Mouse (Mus musculus) brain, adult 10 weeks (tissue): ENCODE results near the gene Olfr545. TPM values are rescaled to one million over a fixed set of nuclear protein-coding genes. Genes with fewer than 3 reads are reported as not detected.

Source experiments
- polyA plus RNA-seq: library from polyadenylated mRNA; stranded (reverse); fragments of 350-450 nt; fragmentation: Illumina TruSeq; extraction: RNeasy Lipid Tissue Mini Kit (QIAGEN cat#74804); gene quantifications from one replicate; pipeline ENCODE4 v1.2.3, GENCODE M21; 2015; ENCODE audit warnings: low read depth, low replicate concordance

Gene Olfr545
- polyA plus RNA-seq, result not detected

DNA sequence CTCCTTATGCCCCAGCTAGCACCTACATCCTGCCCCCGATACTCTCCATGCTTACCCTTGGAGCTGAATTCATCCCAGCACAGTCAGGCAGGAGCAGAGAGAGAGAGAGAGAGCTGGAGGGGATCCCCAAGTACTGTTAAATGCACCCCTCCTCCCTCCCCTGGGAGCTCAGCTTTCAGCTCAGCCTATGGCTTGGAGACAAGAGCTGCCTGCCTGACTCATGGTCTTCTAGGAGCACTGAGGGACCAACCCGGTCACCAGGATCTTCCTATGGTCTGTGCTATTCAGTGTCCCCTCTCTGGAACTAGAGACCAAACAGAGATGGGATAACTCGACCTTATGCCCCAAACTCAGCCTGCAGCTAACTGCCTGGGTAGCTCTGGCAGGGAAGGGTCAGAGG, at the start of gene Olfr545:
Gene Olfr545 (minus strand): TSS at position 101 of the 400 bp plus-strand sequence.

DNA sequence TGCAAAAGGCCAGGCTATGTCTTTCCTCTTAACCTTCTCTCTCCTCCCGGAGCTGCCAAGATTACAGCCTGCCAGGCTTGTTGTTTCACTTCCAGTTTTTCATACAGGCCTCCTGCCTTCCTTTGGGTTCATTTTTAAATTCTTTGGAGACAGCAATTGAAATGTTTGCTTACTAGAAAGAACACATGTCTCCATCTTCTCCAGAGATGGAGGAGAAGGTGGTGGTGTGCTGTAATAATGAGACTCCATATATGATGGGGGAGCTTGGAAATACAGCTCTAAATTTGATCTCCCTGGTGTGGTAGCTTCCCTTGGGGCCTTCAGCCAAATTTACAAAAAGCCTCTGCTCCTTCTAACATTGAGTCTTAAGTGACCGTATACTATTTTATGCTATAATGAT, 41.2 kb upstream of the Olfr545 start, which contains the start of gene Olfr548-ps1:
Gene Olfr548-ps1 (plus strand): TSS at position 301 of the 400 bp plus-strand sequence.

DNA sequence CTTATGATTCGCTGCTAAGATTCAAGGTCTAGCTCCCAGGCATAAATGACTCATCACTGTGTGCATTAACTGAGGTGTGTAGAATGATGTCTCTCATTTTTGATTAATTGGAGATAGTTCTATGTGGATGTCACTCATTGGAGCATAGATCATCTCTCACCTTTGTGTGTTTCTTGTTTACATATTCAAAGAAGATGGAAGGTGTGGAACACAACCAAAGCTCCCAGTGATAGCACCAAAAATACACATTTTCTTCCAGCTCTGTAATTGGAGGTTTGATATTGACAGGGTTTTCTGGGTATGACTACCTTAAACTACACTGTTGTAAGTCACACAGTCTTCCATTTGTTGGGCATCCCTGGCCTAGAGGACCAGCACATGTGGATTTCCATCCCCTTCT, 35.1 kb upstream of the Olfr545 start, which contains the start of gene Olfr547:
Gene Olfr547 (plus strand): TSS at position 301 of the 400 bp plus-strand sequence.

DNA sequence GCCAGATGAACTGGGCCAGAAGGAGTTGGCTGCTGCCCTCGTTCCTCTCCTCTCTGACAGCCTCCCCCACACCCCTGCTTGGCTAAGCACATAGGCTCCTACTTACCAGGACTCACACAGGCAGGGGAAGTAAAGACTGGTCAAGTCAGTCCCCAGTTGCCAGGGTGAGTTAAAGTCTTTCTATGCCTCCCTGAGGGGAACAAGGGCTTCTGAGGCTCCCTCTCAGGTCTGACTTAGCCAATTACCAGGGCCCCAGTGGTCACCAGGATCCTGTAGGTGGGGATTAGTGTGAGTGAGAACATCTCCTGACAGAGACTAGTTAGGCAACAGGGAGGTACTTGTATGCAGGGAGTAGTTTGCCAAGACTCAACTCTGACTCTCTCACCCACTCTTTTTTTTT, 11.2 kb downstream of the Olfr545 start, which contains the start of gene Olfr544:
Gene Olfr544 (minus strand): TSS at position 153 of the 400 bp plus-strand sequence.

DNA sequence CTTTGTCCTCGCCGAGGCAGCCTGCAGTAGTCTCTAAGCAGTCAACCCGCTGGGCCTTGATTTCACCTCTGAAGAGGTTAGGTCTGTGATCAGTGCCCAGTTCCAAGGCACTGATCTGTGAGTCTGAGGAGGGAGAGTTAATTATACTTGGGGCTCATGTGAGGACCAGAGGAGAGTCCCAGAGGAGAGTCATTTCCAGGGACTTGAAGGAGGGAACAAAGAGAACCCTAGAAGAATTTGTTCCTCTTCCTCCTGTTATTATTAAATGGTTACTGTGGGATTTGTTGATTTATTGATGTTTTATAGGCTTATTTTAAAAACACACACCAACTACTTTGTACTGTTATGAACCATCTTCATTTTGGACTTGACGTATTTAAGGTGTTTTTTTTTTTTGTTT, 17.8 kb downstream of the Olfr545 start, which contains the start of gene Olfr543:
Gene Olfr543 (minus strand): TSS at position 101 of the 400 bp plus-strand sequence.

DNA sequence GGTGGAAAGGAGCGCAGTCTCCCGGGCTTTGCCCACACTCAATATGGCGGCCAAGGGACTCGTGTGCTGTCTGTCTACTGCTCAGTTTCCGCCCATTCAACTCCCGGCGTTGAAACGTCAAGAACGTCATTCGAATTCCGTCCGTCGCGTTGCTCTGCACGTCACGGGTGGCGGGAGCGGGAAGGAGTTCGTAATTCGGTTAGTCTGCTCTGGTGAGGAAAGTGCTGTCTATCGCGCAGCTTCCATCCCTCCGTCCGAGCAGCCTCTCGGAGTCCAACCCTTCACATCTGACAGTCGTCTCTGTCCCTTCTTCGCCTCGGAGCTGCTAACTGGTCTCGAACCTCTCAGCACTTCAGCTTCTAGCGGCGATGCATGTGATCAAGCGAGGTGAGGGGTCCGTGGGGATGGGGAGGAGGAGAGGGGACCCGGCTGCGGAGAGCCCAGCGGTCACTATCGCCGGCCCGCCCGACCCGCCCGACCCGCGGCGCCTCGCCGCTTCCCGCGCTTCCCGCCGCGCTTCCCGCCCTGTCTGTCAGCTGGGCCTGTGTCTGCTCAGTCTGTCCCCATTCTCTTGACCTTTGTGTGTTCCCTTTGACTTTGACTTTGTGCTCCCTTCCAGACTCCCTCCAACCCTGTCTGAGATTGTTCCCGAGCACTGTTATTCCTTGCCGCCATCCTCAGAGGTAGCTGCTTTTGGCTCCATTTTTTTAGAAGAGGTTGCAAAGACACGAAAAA, 57.5 kb downstream of the Olfr545 start, which contains the start of gene Rrm1:
Gene Rrm1 (plus strand): TSS at position 39 of the 735 bp plus-strand sequence.

Other genes with a start within 250 kb of the Olfr545 start
- 49.4 TPM for gene Rhog, start 243.5 kb downstream of the Olfr545 start, polyA plus RNA-seq
- 58.6 TPM for gene Stim1, start 231.8 kb downstream of the Olfr545 start, polyA plus RNA-seq
- gene Rrm1, start 57.9 kb downstream of the Olfr545 start, polyA plus RNA-seq, result 15.0 TPM
- not detected for gene Olfr543, start 17.9 kb downstream of the Olfr545 start, polyA plus RNA-seq
- not detected for gene Olfr544, start 11.3 kb downstream of the Olfr545 start, polyA plus RNA-seq
- not detected for gene Olfr547, start 35.2 kb upstream of the Olfr545 start, polyA plus RNA-seq
- not detected for gene Olfr548-ps1, start 41.3 kb upstream of the Olfr545 start, polyA plus RNA-seq
- gene Olfr549, start 50.3 kb upstream of the Olfr545 start, polyA plus RNA-seq, result not detected
- 2.0 TPM for gene Trim21, start 65.9 kb upstream of the Olfr545 start, polyA plus RNA-seq
- not detected for gene Olfr550, start 71.9 kb upstream of the Olfr545 start, polyA plus RNA-seq
- not detected for gene Olfr551, start 92.3 kb upstream of the Olfr545 start, polyA plus RNA-seq
- not detected for gene Olfr552, start 98.2 kb upstream of the Olfr545 start, polyA plus RNA-seq
- gene Olfr553, start 118.6 kb upstream of the Olfr545 start, polyA plus RNA-seq, result not detected
- gene Olfr554, start 138.9 kb upstream of the Olfr545 start, polyA plus RNA-seq, result not detected
- not detected for gene Olfr555, start 159.2 kb upstream of the Olfr545 start, polyA plus RNA-seq
- not detected for gene Olfr556, start 165.3 kb upstream of the Olfr545 start, polyA plus RNA-seq
- 6.1 TPM for gene Trim68, start 187.8 kb upstream of the Olfr545 start, polyA plus RNA-seq
- gene Olfr557, start 196.3 kb upstream of the Olfr545 start, polyA plus RNA-seq, result not detected
- 1.0 TPM for gene Olfr558, start 202.6 kb upstream of the Olfr545 start, polyA plus RNA-seq
- gene Olfr33, start 219.5 kb upstream of the Olfr545 start, polyA plus RNA-seq, result not detected
- not detected for gene Olfr559, start 227.9 kb upstream of the Olfr545 start, polyA plus RNA-seq